Mouse (Mus musculus) G1E (cell line): ENCODE results near the gene Zdhhc1.

Experiments
- CTCF ChIP-seq: IDR thresholded peaks from 2 replicates; pipeline ENCODE4 v1.5.1; 2012; ENCODE audit warnings: low read depth, low read length, inconsistent platforms, mixed read lengths
- POLR2AphosphoS5 ChIP-seq: IDR thresholded peaks from 2 replicates; pipeline ENCODE4 v1.6.1; 2012; ENCODE audit warnings: low read depth, low read length, inconsistent platforms; ENCODE audit not compliant: insufficient replicate concordance

GRCm38 (mm10) chr8:105467396-105467985 is 29.2 kb downstream of the Zdhhc1 start:
- TF ChIP-seq CTCF = no peak
- no peak for TF ChIP-seq POLR2AphosphoS5
